Mouse (Mus musculus): Measurements from ENCODE around the gene Celf1. TPM values are rescaled to one million over a fixed set of nuclear protein-coding genes. Genes with fewer than 3 reads are reported as not detected.
"Not testable (repeated sequence)": the region's sequence is repeated elsewhere in the genome, so short reads cannot be mapped to it uniquely, and the experiment has no call there.

Gene Celf1
- polyA plus RNA-seq, 1 experiment from 2014 or later, result 66.7 TPM

- H3K9ac ChIP-seq, result no peak overlapping the region
- no peaks in the 10 kb centered on the region for H3K36me3 ChIP-seq
- H3K27ac ChIP-seq (replicated peaks), result no peak overlapping the region
- H3K4me3 ChIP-seq (replicated peaks), result no peak overlapping the region
- no peak for ATAC-seq (ENCODE audit: insufficient number of reproducible peaks, low FRiP score, low TSS enrichment, low read depth)
- no peaks in the 10 kb centered on the region for H3K27me3 ChIP-seq
- H3K4me2 ChIP-seq (replicated peaks), result no peak overlapping the region
- no peaks in the 10 kb centered on the region for H3K9me3 ChIP-seq (replicated peaks)
- H3K4me1 ChIP-seq, result no peaks in the 10 kb centered on the region
These were observed 33.9 kb downstream of the Celf1 start for GRCm38 (mm10) chr2:90974101-90974500.

- no peak overlapping the region for H3K4me3 ChIP-seq (replicated peaks)
- H3K4me1 ChIP-seq, result no peaks in the 10 kb centered on the region
- H3K9ac ChIP-seq, result no peak overlapping the region
- H3K4me2 ChIP-seq (replicated peaks), result no peak overlapping the region
- no peaks in the 10 kb centered on the region for H3K9me3 ChIP-seq (replicated peaks)
- no peak for ATAC-seq (ENCODE audit: insufficient number of reproducible peaks, low FRiP score, low TSS enrichment, low read depth)
- no peaks in the 10 kb centered on the region for H3K27me3 ChIP-seq
- H3K36me3 ChIP-seq, result no peaks in the 10 kb centered on the region
- no peak overlapping the region for H3K27ac ChIP-seq (replicated peaks)
- WGBS, result 55% methylated on average over 7 of the region's 7 CpGs
These were observed 35.1 kb downstream of the Celf1 start for GRCm38 (mm10) chr2:90975181-90975835.

- 74% methylated on average over 2 of the region's 2 CpGs for WGBS
- no peak overlapping the region for H3K4me2 ChIP-seq (replicated peaks)
- no peak for ATAC-seq (ENCODE audit: insufficient number of reproducible peaks, low FRiP score, low TSS enrichment, low read depth)
These were observed 36.4 kb downstream of the Celf1 start for GRCm38 (mm10) chr2:90976590-90976989.

GRCm38 (mm10) chr2:90977291-90977690 lies 37.1 kb downstream of the Celf1 start:
- H3K27me3 ChIP-seq, result no peaks in the 10 kb centered on the region
- no peaks in the 10 kb centered on the region for H3K9me3 ChIP-seq (replicated peaks)
- H3K9ac ChIP-seq, result no peak overlapping the region
- no peak for ATAC-seq (ENCODE audit: insufficient number of reproducible peaks, low FRiP score, low TSS enrichment, low read depth)
- no peak overlapping the region for H3K4me2 ChIP-seq (replicated peaks)
- H3K4me3 ChIP-seq (replicated peaks), result no peak overlapping the region
- no peaks in the 10 kb centered on the region for H3K36me3 ChIP-seq
- H3K4me1 ChIP-seq, result no peaks in the 10 kb centered on the region
- no peak overlapping the region for H3K27ac ChIP-seq (replicated peaks)
- WGBS, result 73% methylated on average over 4 of the region's 4 CpGs

More at GRCm38 (mm10) chr2:90976590-90976989, 36.4 kb downstream of the Celf1 start:
- Histone ChIP-seq H3K27ac (replicated peaks) (no peak overlapping the region), H3K9me3 (replicated peaks) (no peaks in the 10 kb centered on the region), H3K9ac (no peak overlapping the region), H3K4me1 (no peaks in the 10 kb centered on the region), H3K36me3 (no peaks in the 10 kb centered on the region), H3K4me3 (replicated peaks) (no peak overlapping the region), H3K27me3 (no peaks in the 10 kb centered on the region)

- no peaks in the 10 kb centered on the region for H3K27me3 ChIP-seq
- no peak for ATAC-seq (ENCODE audit: insufficient number of reproducible peaks, low FRiP score, low TSS enrichment, low read depth)
- H3K27ac ChIP-seq (replicated peaks), result no peak overlapping the region
- WGBS, result 82% methylated on average over 3 of the region's 3 CpGs
- no peaks in the 10 kb centered on the region for H3K36me3 ChIP-seq
- no peak overlapping the region for H3K4me3 ChIP-seq (replicated peaks)
- no peaks in the 10 kb centered on the region for H3K9me3 ChIP-seq (replicated peaks)
- no peaks in the 10 kb centered on the region for H3K4me1 ChIP-seq
- no peak overlapping the region for H3K4me2 ChIP-seq (replicated peaks)
- no peak overlapping the region for H3K9ac ChIP-seq
These were observed 45.9 kb downstream of the Celf1 start for GRCm38 (mm10) chr2:90986055-90986454.

- Histone ChIP-seq H3K4me2 (replicated peaks) (no peak overlapping the region), H3K4me3 (replicated peaks) (no peak overlapping the region), H3K27ac (replicated peaks) (no peak overlapping the region), H3K9me3 (replicated peaks) (no peaks in the 10 kb centered on the region), H3K9ac (no peak overlapping the region), H3K4me1 (no peaks in the 10 kb centered on the region), H3K36me3 (peaks cover 73% of the 10 kb centered on the region), H3K27me3 (no peaks in the 10 kb centered on the region)
- ATAC-seq (ENCODE audit: insufficient number of reproducible peaks, low FRiP score, low TSS enrichment, low read depth), result no peak
- WGBS, result 98% methylated on average over 8 of the region's 8 CpGs
These were observed 68.4 kb downstream of the Celf1 start for GRCm38 (mm10) chr2:91008536-91008935.

GRCm38 (mm10) chr2:91013881-91014280 lies 73.7 kb downstream of the Celf1 start:
- ATAC-seq (ENCODE audit: insufficient number of reproducible peaks, low FRiP score, low TSS enrichment, low read depth), result no peak
- no peaks in the 10 kb centered on the region for H3K9me3 ChIP-seq (replicated peaks)
- no peak overlapping the region for H3K4me3 ChIP-seq (replicated peaks)
- H3K27me3 ChIP-seq, result no peaks in the 10 kb centered on the region
- H3K27ac ChIP-seq (replicated peaks), result no peak overlapping the region
- no peak overlapping the region for H3K9ac ChIP-seq
- H3K4me1 ChIP-seq, result no peaks in the 10 kb centered on the region
- H3K4me2 ChIP-seq (replicated peaks), result no peak overlapping the region
- H3K36me3 ChIP-seq, result peaks cover 72% of the 10 kb centered on the region
- 94% methylated on average over 2 of the region's 2 CpGs for WGBS

GRCm38 (mm10) chr2:91015386-91015785 lies 75.2 kb downstream of the Celf1 start:
- H3K27me3 ChIP-seq, result no peaks in the 10 kb centered on the region
- no peaks in the 10 kb centered on the region for H3K9me3 ChIP-seq (replicated peaks)
- peaks cover 66% of the 10 kb centered on the region for H3K36me3 ChIP-seq
- no peaks in the 10 kb centered on the region for H3K4me1 ChIP-seq
- ATAC-seq (ENCODE audit: insufficient number of reproducible peaks, low FRiP score, low TSS enrichment, low read depth), result no peak
- 83% methylated on average over 4 of the region's 4 CpGs for WGBS
- no peak overlapping the region for H3K4me3 ChIP-seq (replicated peaks)
- no peak overlapping the region for H3K4me2 ChIP-seq (replicated peaks)
- no peak overlapping the region for H3K27ac ChIP-seq (replicated peaks)
- no peak overlapping the region for H3K9ac ChIP-seq

GRCm38 (mm10) chr2:91018061-91018788 lies 78.0 kb downstream of the Celf1 start:
- Histone ChIP-seq H3K4me1 (no peaks in the 10 kb centered on the region), H3K27me3 (no peaks in the 10 kb centered on the region), H3K9ac (no peak overlapping the region), H3K9me3 (replicated peaks) (no peaks in the 10 kb centered on the region), H3K4me2 (replicated peaks) (no peak overlapping the region), H3K4me3 (replicated peaks) (no peak overlapping the region), H3K36me3 (peaks cover 56% of the 10 kb centered on the region), H3K27ac (replicated peaks) (no peak overlapping the region)
- WGBS, result 86% methylated on average over 8 of the region's 8 CpGs
- no peak for ATAC-seq (ENCODE audit: insufficient number of reproducible peaks, low FRiP score, low TSS enrichment, low read depth)

- H3K9ac ChIP-seq, result no peak overlapping the region
- no peaks in the 10 kb centered on the region for H3K4me1 ChIP-seq
- WGBS, result 96% methylated on average over 3 of the region's 3 CpGs
- no peaks in the 10 kb centered on the region for H3K9me3 ChIP-seq (replicated peaks)
- no peak overlapping the region for H3K4me2 ChIP-seq (replicated peaks)
- no peak overlapping the region for H3K27ac ChIP-seq (replicated peaks)
- no peak for ATAC-seq (ENCODE audit: insufficient number of reproducible peaks, low FRiP score, low TSS enrichment, low read depth)
- H3K36me3 ChIP-seq, result peaks cover 39% of the 10 kb centered on the region
- H3K27me3 ChIP-seq, result no peaks in the 10 kb centered on the region
- H3K4me3 ChIP-seq (replicated peaks), result no peak overlapping the region
These were observed 79.7 kb downstream of the Celf1 start for GRCm38 (mm10) chr2:91019911-91020310.

- H3K4me3 ChIP-seq (replicated peaks); H3K27me3 ChIP-seq; H3K9ac ChIP-seq; ATAC-seq (ENCODE audit: insufficient number of reproducible peaks, low FRiP score, low TSS enrichment, low read depth); H3K4me2 ChIP-seq (replicated peaks); H3K9me3 ChIP-seq (replicated peaks); H3K27ac ChIP-seq (replicated peaks); H3K4me1 ChIP-seq: not testable (repeated sequence)
- WGBS, result 98% methylated on average over 7 of the region's 7 CpGs
- H3K36me3 ChIP-seq, result peaks cover 24% of the 10 kb centered on the region
These were observed 82.1 kb downstream of the Celf1 start for GRCm38 (mm10) chr2:91022266-91022665.

- H3K4me3 ChIP-seq (replicated peaks), result no peak overlapping the region
- H3K27me3 ChIP-seq, result no peaks in the 10 kb centered on the region
- no peak overlapping the region for H3K27ac ChIP-seq (replicated peaks)
- ATAC-seq (ENCODE audit: insufficient number of reproducible peaks, low FRiP score, low TSS enrichment, low read depth), result no peak
- H3K4me2 ChIP-seq (replicated peaks), result no peak overlapping the region
- WGBS, result 60% methylated on average over 2 of the region's 2 CpGs
- H3K36me3 ChIP-seq, result peaks cover 19% of the 10 kb centered on the region
- no peaks in the 10 kb centered on the region for H3K4me1 ChIP-seq
- no peak overlapping the region for H3K9ac ChIP-seq
- no peaks in the 10 kb centered on the region for H3K9me3 ChIP-seq (replicated peaks)
These were observed 82.9 kb downstream of the Celf1 start for GRCm38 (mm10) chr2:91023131-91023530.
